Mouse (Mus musculus) neural tube, embryonic 15.5 days (tissue): ENCODE measurements at regions not wholly inside any gene's neighbourhood (a gene's known extent, or its start where the extent isn't known, plus 50 kb on each side); places are given as distances from the start of the nearest gene placed in this dataset.

Source experiments
- ATAC-seq: fragments of 200-750 bp; cut with Nextera tagmentation; 2 replicates; pipeline ENCODE4 v1.8.0; 2017; ENCODE audit warnings: mild to moderate bottlenecking, moderate TSS enrichment, moderate library complexity; ENCODE audit not compliant: low FRiP score
- H3K27ac ChIP-seq: fragments of 300-500 bp; sonication (generic); replicated peaks from 2 replicates; pipeline ENCODE4 v1.5.1; 2015; ENCODE audit warnings: mild to moderate bottlenecking, inconsistent platforms
- H3K27me3 ChIP-seq: fragments of 300-500 bp; sonication (generic); replicated peaks from 2 replicates; pipeline ENCODE4 v1.6.1; 2015; ENCODE audit warnings: inconsistent platforms
- H3K36me3 ChIP-seq: fragments of 300-500 bp; sonication (generic); 2 replicates; pipeline ENCODE4 v1.6.1; 2015; ENCODE audit warnings: inconsistent platforms
- H3K4me1 ChIP-seq: fragments of 300-500 bp; sonication (generic); 2 replicates; pipeline ENCODE4 v1.6.1; 2015; ENCODE audit warnings: inconsistent platforms
- H3K4me2 ChIP-seq: fragments of 300-500 bp; sonication (generic); 2 replicates; pipeline ENCODE4 v1.6.1; 2015; ENCODE audit warnings: inconsistent platforms, mild to moderate bottlenecking, moderate library complexity
- H3K4me3 ChIP-seq: fragments of 300-500 bp; sonication (generic); replicated peaks from 2 replicates; pipeline ENCODE4 v1.5.1; 2015; ENCODE audit warnings: mild to moderate bottlenecking, inconsistent platforms
- H3K9ac ChIP-seq: fragments of 300-500 bp; sonication (generic); replicated peaks from 2 replicates; pipeline ENCODE4 v1.6.1; 2015; ENCODE audit warnings: mild to moderate bottlenecking, inconsistent platforms
- H3K9me3 ChIP-seq: fragments of 300-500 bp; sonication (generic); replicated peaks from 2 replicates; pipeline ENCODE4 v1.6.1; 2016; ENCODE audit warnings: inconsistent platforms
- WGBS: fragments of 180-500 bp; shearing (Covaris S2); methylation state at CpG from one replicate; pipeline ENCODE4 v1.1.7; 2015; ENCODE audit warnings: mixed read lengths; 5-methylcytosine and 5-hydroxymethylcytosine counted together

DNA sequence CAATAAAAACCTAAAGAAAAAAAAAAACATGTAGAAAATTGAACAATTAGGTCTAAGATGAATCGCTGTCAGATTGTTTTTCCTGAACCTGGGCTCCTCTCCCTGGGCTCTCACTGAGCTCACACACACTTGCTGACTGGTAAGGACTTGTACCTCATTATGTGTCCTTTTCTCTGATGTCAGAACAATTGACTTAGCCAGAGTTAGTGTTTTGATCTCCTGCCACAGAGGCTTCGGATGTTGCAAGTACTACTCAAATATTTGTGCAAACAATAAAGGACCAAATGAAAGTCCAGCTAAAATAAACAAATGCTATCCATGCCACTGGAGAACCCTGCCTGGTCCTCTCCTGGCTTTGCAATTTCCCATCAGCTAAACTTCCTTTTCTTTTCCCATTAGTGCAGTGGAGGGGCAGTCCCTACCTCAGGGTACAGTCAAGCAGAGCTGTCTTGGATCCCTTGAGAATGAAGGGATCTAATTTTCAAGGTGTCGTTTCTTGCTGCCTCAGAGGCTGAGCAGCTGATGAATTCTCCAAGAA lies 399.6 kb downstream of the Nbas start:
- H3K27ac ChIP-seq, result no peak overlapping the region
- H3K9ac ChIP-seq, result no peak overlapping the region
- H3K9me3 ChIP-seq, result no peaks in the 10 kb centered on the region
- H3K4me2 ChIP-seq, result no peak overlapping the region
- H3K4me1 ChIP-seq, result no peaks in the 10 kb centered on the region
- no peak overlapping the region for H3K4me3 ChIP-seq
- H3K27me3 ChIP-seq, result no peaks in the 10 kb centered on the region
- ATAC-seq, result no peak
- no peaks in the 10 kb centered on the region for H3K36me3 ChIP-seq
- 75% methylated on average over 3 of the region's 3 CpGs for WGBS

DNA sequence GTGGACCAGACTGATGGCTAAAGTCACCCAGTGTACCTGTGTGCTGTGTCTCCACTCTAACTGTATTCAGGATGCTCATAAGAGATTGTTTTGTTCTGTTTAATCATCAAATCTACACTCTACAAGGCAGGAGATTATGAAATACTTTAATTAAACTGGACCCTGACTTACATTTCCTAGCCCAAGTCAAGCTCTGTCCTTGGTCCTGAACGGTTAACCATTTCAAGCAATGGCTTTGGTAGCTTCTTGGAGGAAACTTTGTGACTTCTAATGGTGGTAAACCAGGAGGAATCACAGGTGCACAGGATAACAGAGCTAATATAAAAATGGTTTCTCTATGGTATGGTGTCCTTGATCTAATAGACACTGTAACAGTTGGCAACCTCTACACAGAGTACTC lies 370.4 kb downstream of the Nbas start:
- no peak overlapping the region for H3K4me2 ChIP-seq
- ATAC-seq, result no peak
- no peak overlapping the region for H3K4me3 ChIP-seq
- WGBS, result 74% methylated on average over 1 of the region's 1 CpGs
- H3K27me3 ChIP-seq, result no peaks in the 10 kb centered on the region
- no peaks in the 10 kb centered on the region for H3K9me3 ChIP-seq
- H3K36me3 ChIP-seq, result no peaks in the 10 kb centered on the region
- H3K9ac ChIP-seq, result no peak overlapping the region
- no peaks in the 10 kb centered on the region for H3K4me1 ChIP-seq
- H3K27ac ChIP-seq, result no peak overlapping the region
